Mouse (Mus musculus) ES-E14 (cell line): ENCODE measurements around the gene Zfp583. TPM values are rescaled to one million over a fixed set of nuclear protein-coding genes. Genes with fewer than 3 reads are reported as not detected.
A peak's percentile ranks its signal among the peaks of the same experiment; 100 is the strongest.
"Not testable (repeated sequence)": the region's sequence is repeated elsewhere in the genome, so short reads cannot be mapped to it uniquely, and the experiment has no call there.

Experiments used
- DNase-seq: peaks from one replicate; pipeline ENCODE4 v3.0.0-alpha.2; 2013; ENCODE audit warnings: low read depth, low spot score
- H3K27ac ChIP-seq: 2 replicates; pipeline ENCODE4 v1.5.1; 2012; ENCODE audit warnings: low read depth, mild to moderate bottlenecking, low read length, moderate library complexity, mixed read lengths; ENCODE audit not compliant: poor library complexity, insufficient read depth, severe bottlenecking
- H3K36me3 ChIP-seq: 2 replicates; pipeline ENCODE4 v1.6.1; 2012; ENCODE audit warnings: mild to moderate bottlenecking, low read length, moderate library complexity, mixed read lengths; ENCODE audit not compliant: control insufficient read depth, poor library complexity, insufficient read depth, severe bottlenecking
- H3K4me1 ChIP-seq, 2 experiments: fragments of 150-350 bp in 1 of 2; sonication (generic) in 1 of 2; 2 replicates each; pipeline ENCODE4 v1.6.1; 2012; ENCODE audit warnings: low read length in 2 of 2, mild to moderate bottlenecking in 1 of 2, mixed read lengths in 1 of 2; ENCODE audit not compliant: control insufficient read depth in 2 of 2, insufficient read depth in 2 of 2, poor library complexity in 1 of 2
- H3K4me3 ChIP-seq, 2 experiments: fragments of 150-350 bp in 1 of 2; sonication (generic) in 1 of 2; 2 replicates each; pipeline ENCODE4 v1.5.1; 2012; ENCODE audit warnings: low read length in 2 of 2, low read depth in 1 of 2, mild to moderate bottlenecking in 1 of 2, mixed read lengths in 1 of 2; ENCODE audit not compliant: insufficient read depth in 1 of 2, poor library complexity in 1 of 2, severe bottlenecking in 1 of 2
- H3K9ac ChIP-seq: 2 replicates; pipeline ENCODE4 v1.6.1; 2012; ENCODE audit warnings: low read depth, mild to moderate bottlenecking, low read length, mixed read lengths; ENCODE audit not compliant: poor library complexity, insufficient read depth, severe bottlenecking
- H3K9me3 ChIP-seq: fragments of 150-350 bp; sonication (generic); 2 replicates; pipeline ENCODE4 v1.6.1; 2012; ENCODE audit warnings: low read depth, mild to moderate bottlenecking, low read length; ENCODE audit not compliant: control insufficient read depth, insufficient read depth
- CHD2 ChIP-seq: IDR thresholded peaks from 2 replicates; pipeline ENCODE4 v1.6.1; 2014; ENCODE audit warnings: mild to moderate bottlenecking, low read depth, low read length, inconsistent platforms
- HCFC1 ChIP-seq: IDR thresholded peaks from 2 replicates; pipeline ENCODE4 v1.6.1; 2012; ENCODE audit warnings: low read length, inconsistent platforms, borderline replicate concordance; ENCODE audit not compliant: insufficient read depth
- MAFK ChIP-seq: IDR thresholded peaks from 2 replicates; pipeline ENCODE4 v1.6.1; 2014; ENCODE audit warnings: mild to moderate bottlenecking, low read depth, low read length, inconsistent platforms; ENCODE audit not compliant: insufficient read depth
- ZC3H11A ChIP-seq: IDR thresholded peaks from 2 replicates; pipeline ENCODE4 v1.6.1; 2012; ENCODE audit warnings: low read depth, mild to moderate bottlenecking, inconsistent platforms, low read length, borderline replicate concordance
- ZNF384 ChIP-seq: IDR thresholded peaks from 2 replicates; pipeline ENCODE4 v1.6.1; 2012; ENCODE audit warnings: low read depth, low read length, inconsistent platforms
- in situ Hi-C, 2 experiments: fragments of 600-800 bp; cut with MboI; formaldehyde crosslinking; loops; one replicate each; pipeline ENCODE4 v1.15.1; 2025; ENCODE audit warnings: low sequenced_read_pairs in 2 of 2, inconsistent platforms in 1 of 2; ENCODE audit not compliant: unreplicated experiment in 2 of 2
- total RNA-seq: library from RNA; depleted of rRNA; stranded (reverse); fragments of 300-350 nt; gene quantifications from 2 replicates; pipeline ENCODE4 v1.2.3, GENCODE M21; 2012; rRNA removed

Gene Zfp583
- total RNA-seq = 3.2 and 3.6 TPM in 2 replicates

- H3K36me3 ChIP-seq = no peaks in the 10 kb centered on the region
- peaks cover 0 to 7% of the 10 kb centered on the region in 2 experiments; a peak in 2 of 4 replicates for H3K4me1 ChIP-seq
- in situ Hi-C loops = no loop called here
- peak within 1 kb of the TSS; percentile 67 for H3K9ac ChIP-seq
- H3K27ac ChIP-seq = peak within 1 kb of the TSS; percentile 54
- no peaks in the 10 kb centered on the region for H3K9me3 ChIP-seq
- peak within 1 kb of the TSS; percentile 66 to 93 for H3K4me3 ChIP-seq
- peak; percentile 69 for DNase-seq
- 0 out of 2 replicates have a peak, but pooled peaks have one; percentile 6 for TF ChIP-seq ZNF384
- peak; percentile 72; the same call in 1 of the 2 replicates for TF ChIP-seq HCFC1
- TF ChIP-seq ZC3H11A = no peak
- no peak for TF ChIP-seq MAFK
Observed at GRCm38 (mm10) chr7:6331233-6331956, at the start of gene Zfp583. Gene Zfp583 (minus strand): TSS chr7:6331285.

GRCm38 (mm10) chr7:6378441-6378840 lies 47.4 kb upstream of the Zfp583 start:
- no peak for TF ChIP-seq CHD2
- Histone ChIP-seq H3K27ac (no peak overlapping the region), H3K4me3 (no peak overlapping the region), H3K9ac (no peak overlapping the region), H3K9me3 (no peaks in the 10 kb centered on the region), H3K4me1 (0 out of 4 replicates have a peak, but pooled peaks cover 0 to 2% of the 10 kb centered on the region in 2 experiments), H3K36me3 (no peaks in the 10 kb centered on the region)
- DNase-seq = no peak
- in situ Hi-C loops = no loop called here

GRCm38 (mm10) chr7:6372993-6373392 lies 41.9 kb upstream of the Zfp583 start:
- H3K9ac ChIP-seq = no peak overlapping the region
- H3K27ac ChIP-seq = no peak overlapping the region
- TF ChIP-seq ZC3H11A (no peak), ZNF384 (no peak), MAFK (no peak), HCFC1 (no peak), CHD2 (no peak)
- peaks cover 0 to 5% of the 10 kb centered on the region in 2 experiments; a peak in 1 of 4 replicates for H3K4me1 ChIP-seq
- H3K36me3 ChIP-seq = no peaks in the 10 kb centered on the region
- in situ Hi-C loops = no loop called here
- H3K9me3 ChIP-seq = no peaks in the 10 kb centered on the region
- H3K4me3 ChIP-seq = no peak overlapping the region
- DNase-seq = no peak

- Histone ChIP-seq H3K36me3 (no peaks in the 10 kb centered on the region), H3K9me3 (no peaks in the 10 kb centered on the region), H3K9ac (no peak overlapping the region), H3K4me1 (peaks cover 2 to 7% of the 10 kb centered on the region in 2 experiments; a peak in 2 of 4 replicates), H3K27ac (no peak overlapping the region), H3K4me3 (no peak overlapping the region)
- TF ChIP-seq ZC3H11A (no peak), ZNF384 (no peak), MAFK (no peak), HCFC1 (no peak), CHD2 (no peak)
- DNase-seq = no peak
- in situ Hi-C loops = no loop called here
Observed at GRCm38 (mm10) chr7:6369460-6369859, 38.4 kb upstream of the Zfp583 start.

GRCm38 (mm10) chr7:6368146-6368545 lies 37.1 kb upstream of the Zfp583 start:
- H3K36me3 ChIP-seq, H3K27ac ChIP-seq, DNase-seq, H3K9me3 ChIP-seq, H3K4me1 ChIP-seq, H3K9ac ChIP-seq, H3K4me3 ChIP-seq, in situ Hi-C loops: not testable (repeated sequence)
